ENCODE assay signal across 8 mouse cellular contexts in genomic region chr3:68508629-68509028, GRCm38 (mm10).
DNase-seq lines count a peak whose midpoint lies in the region; ATAC-seq and TF ChIP-seq lines count a peak whose summit lies in the region.

No protein-coding gene starts in this region.

- no peak for TF ChIP-seq CTCF in kidney, adult 2 months (conservative IDR thresholded peaks at IDR 0.05; ENCODE audit: insufficient read depth, insufficient read length, low read depth, low read length)

- no peak overlapping the region for H3K4me2 ChIP-seq in midbrain, embryonic 13.5 days (replicated peaks)
- H3K4me2 ChIP-seq in midbrain, embryonic 11.5 days, result no peak overlapping the region
- no peak overlapping the region for H3K4me2 ChIP-seq in lung, embryonic 15.5 days

- no peak overlapping the region for H3K4me3 ChIP-seq in midbrain, embryonic 13.5 days (replicated peaks)
- no peak overlapping the region for H3K4me3 ChIP-seq in midbrain, embryonic 11.5 days (ENCODE audit: low read depth, low read length)
- no peak overlapping the region for H3K4me3 ChIP-seq in kidney, adult 2 months (ENCODE audit: insufficient read depth, low read depth, low read length)
- no peak overlapping the region for H3K4me3 ChIP-seq in lung, embryonic 15.5 days

- H3K9ac ChIP-seq in midbrain, embryonic 13.5 days (replicated peaks), result 0 out of 2 replicates have a peak overlapping the region, but pooled peaks have one; percentile 1
- H3K9ac ChIP-seq in midbrain, embryonic 11.5 days (ENCODE audit: low read length), result no peak overlapping the region
- no peak overlapping the region for H3K9ac ChIP-seq in lung, embryonic 15.5 days

- no peaks in the 10 kb centered on the region for H3K36me3 ChIP-seq in midbrain, embryonic 13.5 days
- no peaks in the 10 kb centered on the region for H3K36me3 ChIP-seq in midbrain, embryonic 11.5 days (ENCODE audit: control insufficient read depth, insufficient read depth, low read length)
- H3K36me3 ChIP-seq in kidney, adult 2 months (ENCODE audit: control insufficient read depth, insufficient read depth, low read length), result no peaks in the 10 kb centered on the region
- H3K36me3 ChIP-seq in lung, embryonic 15.5 days, result no peaks in the 10 kb centered on the region

- no peaks in the 10 kb centered on the region for H3K27me3 ChIP-seq in midbrain, embryonic 13.5 days
- H3K27me3 ChIP-seq in midbrain, embryonic 11.5 days (ENCODE audit: control insufficient read depth, insufficient read depth, low read length), result no peaks in the 10 kb centered on the region
- no peaks in the 10 kb centered on the region for H3K27me3 ChIP-seq in kidney, adult 2 months (replicated peaks; ENCODE audit: control insufficient read depth, insufficient read depth, low read length)
- H3K27me3 ChIP-seq in lung, embryonic 15.5 days, result no peaks in the 10 kb centered on the region

- no peak for DNase-seq in midbrain, embryonic 11.5 days (ENCODE audit: low spot score, missing footprints)
- DNase-seq in brain, adult 2 months (ENCODE audit: low read depth, low spot score), result peak; percentile 94
- DNase-seq in gastrocnemius, postnatal 25 days, result peak; percentile 72
- peak; percentile 86 for DNase-seq in kidney, adult 2 months
- DNase-seq in urinary bladder, postnatal 4 days (ENCODE audit: low spot score in 2 of 2), result peak; percentile 28 to 58
- DNase-seq in natural killer cell, adult 2 months (ENCODE audit: low spot score in 2 of 2), result no peak

- TF ChIP-seq POLR2A in kidney, adult 2 months (IDR thresholded peaks at IDR 0.05; ENCODE audit: low read depth, low read length), result no peak

- 69% methylated on average over 6 of the region's 6 CpGs for WGBS in midbrain, embryonic 13.5 days
- WGBS in midbrain, embryonic 11.5 days, result 83% methylated on average over 6 of the region's 6 CpGs
- 14% methylated on average over 6 of the region's 6 CpGs for WGBS in kidney, adult 2 months
- WGBS in lung, embryonic 15.5 days, result 33% methylated on average over 6 of the region's 6 CpGs

- H3K9me3 ChIP-seq in midbrain, embryonic 13.5 days, result no peaks in the 10 kb centered on the region
- no peaks in the 10 kb centered on the region for H3K9me3 ChIP-seq in midbrain, embryonic 11.5 days (ENCODE audit: control insufficient read depth, low read length)
- H3K9me3 ChIP-seq in lung, embryonic 15.5 days, result no peaks in the 10 kb centered on the region

- no peak overlapping the region for H3K27ac ChIP-seq in midbrain, embryonic 13.5 days
- H3K27ac ChIP-seq in midbrain, embryonic 11.5 days (ENCODE audit: low read depth, low read length), result no peak overlapping the region
- H3K27ac ChIP-seq in kidney, adult 2 months (ENCODE audit: insufficient read depth, low read depth, low read length), result peak overlapping the region; percentile 86
- H3K27ac ChIP-seq in lung, embryonic 15.5 days, result peak overlapping the region; percentile 67

- peaks cover 6% of the 10 kb centered on the region for H3K4me1 ChIP-seq in midbrain, embryonic 13.5 days (replicated peaks)
- H3K4me1 ChIP-seq in midbrain, embryonic 11.5 days (ENCODE audit: control insufficient read depth, insufficient read depth, low read length), result peaks cover 1% of the 10 kb centered on the region
- peaks cover 41% of the 10 kb centered on the region for H3K4me1 ChIP-seq in kidney, adult 2 months (ENCODE audit: control insufficient read depth, insufficient read depth, low read length)
- H3K4me1 ChIP-seq in lung, embryonic 15.5 days, result peaks cover 36% of the 10 kb centered on the region

- no peak for ATAC-seq in midbrain, embryonic 13.5 days
- no peak for ATAC-seq in midbrain, embryonic 11.5 days (ENCODE audit: low FRiP score)
- ATAC-seq in lung, embryonic 15.5 days (ENCODE audit: borderline replicate concordance, extremely low read depth, low FRiP score, low TSS enrichment), result peak; percentile 80

Comparison
In these comparisons a context has a peak if more than half of its experiments do, and no peak if none do; other contexts are left out.
1. H3K27ac ChIP-seq: peak in kidney, adult 2 months (single experiment) and lung, embryonic 15.5 days (single experiment); none in midbrain, embryonic 13.5 days (single experiment) and midbrain, embryonic 11.5 days (single experiment).
2. DNase-seq: peak in brain, adult 2 months (single experiment), gastrocnemius, postnatal 25 days (single experiment), kidney, adult 2 months (single experiment) and urinary bladder, postnatal 4 days (2 of 2); none in midbrain, embryonic 11.5 days (single experiment) and natural killer cell, adult 2 months (0 of 2).